Mouse (Mus musculus) MEL (cell line): ENCODE results near the gene Vamp2.

Experiments used
- CHD1 ChIP-seq: IDR thresholded peaks from 2 replicates; pipeline ENCODE4 v1.6.1; 2012; ENCODE audit warnings: low read depth, mild to moderate bottlenecking, inconsistent platforms, low read length, improper control_type of control experiment
- CTCF ChIP-seq, 3 experiments: IDR thresholded peaks in 2 of 3; conservative IDR thresholded peaks in 1 of 3; 2 replicates each; pipeline ENCODE4 v1.5.1; 2011 to 2012; ENCODE audit warnings: low read length in 3 of 3, low read depth in 2 of 3, mild to moderate bottlenecking in 2 of 3, improper control_type of control experiment in 1 of 3, inconsistent platforms in 1 of 3, mixed read lengths in 1 of 3, moderate library complexity in 1 of 3; ENCODE audit not compliant: control insufficient read depth in 1 of 3, insufficient read depth in 1 of 3, poor library complexity in 1 of 3, severe bottlenecking in 1 of 3
- MAX ChIP-seq: IDR thresholded peaks from 2 replicates; pipeline ENCODE4 v1.6.1; 2011; ENCODE audit warnings: low read length, improper control_type of control experiment
- TAL1 ChIP-seq: IDR thresholded peaks from 2 replicates; pipeline ENCODE4 v1.6.1; 2012; ENCODE audit warnings: mild to moderate bottlenecking, inconsistent platforms, low read length, moderate library complexity, mixed read lengths

- TF ChIP-seq CTCF (IDR thresholded peaks at IDR 0.05 in 2 of 3, conservative IDR thresholded peaks at IDR 0.05 in 1 of 3; ENCODE audit: control insufficient read depth in 1 of 3, insufficient read depth in 1 of 3, low read depth in 2 of 3, low read length in 3 of 3, poor library complexity in 1 of 3, severe bottlenecking in 1 of 3) (no peak), CHD1 (no peak), MAX (no peak), TAL1 (no peak)
These were observed 12.4 kb upstream of the Vamp2 start for GRCm38 (mm10) chr11:69075764-69076479.
